Mouse (Mus musculus): Measurements from ENCODE around the gene Gna11.

Gna11 gene

GRCm38 (mm10) chr10:81542727-81543460 is 2.1 kb downstream of the Gna11 start:
- DNase-seq, result no peak

GRCm38 (mm10) chr10:81541803-81542202 is 3.2 kb downstream of the Gna11 start:
- DNase-seq, result no peak

GRCm38 (mm10) chr10:81541363-81541762 is 3.6 kb downstream of the Gna11 start:
- no peak for DNase-seq

- DNase-seq, result no peak
These were observed 6.5 kb downstream of the Gna11 start for GRCm38 (mm10) chr10:81538321-81539048.

- no peak for DNase-seq
These were observed 7.6 kb downstream of the Gna11 start for GRCm38 (mm10) chr10:81537429-81537828.

GRCm38 (mm10) chr10:81536734-81537133 is 8.3 kb downstream of the Gna11 start:
- DNase-seq, result no peak

- no peak for DNase-seq
These were observed 10.2 kb downstream of the Gna11 start for GRCm38 (mm10) chr10:81534826-81535225.

- DNase-seq, result peak; percentile 78 to 92
These were observed 18.2 kb downstream of the Gna11 start for GRCm38 (mm10) chr10:81526779-81527178.

- no peak for DNase-seq
These were observed 19.8 kb downstream of the Gna11 start for GRCm38 (mm10) chr10:81525017-81525694.

GRCm38 (mm10) chr10:81524051-81524605 is 20.9 kb downstream of the Gna11 start, which contains the start of gene Gna15:
TSS of gene Gna15 (minus strand) at chr10:81524225.
- DNase-seq, result peak in 1 of 2 experiments; percentile 40

- peak in 1 of 2 experiments; percentile 39 for DNase-seq
These were observed 21.4 kb downstream of the Gna11 start for GRCm38 (mm10) chr10:81523570-81523969.

- no peak for DNase-seq
These were observed 21.8 kb downstream of the Gna11 start for GRCm38 (mm10) chr10:81523142-81523541.

- DNase-seq, result no peak
These were observed 25.0 kb downstream of the Gna11 start for GRCm38 (mm10) chr10:81519978-81520365.

- no peak for DNase-seq
These were observed 25.6 kb downstream of the Gna11 start for GRCm38 (mm10) chr10:81519227-81519977.

GRCm38 (mm10) chr10:81518546-81518945 is 26.4 kb downstream of the Gna11 start:
- peak; percentile 68 to 81 for DNase-seq

GRCm38 (mm10) chr10:81517227-81517626 is 27.8 kb downstream of the Gna11 start:
- DNase-seq, result peak; percentile 59 to 62

GRCm38 (mm10) chr10:81513798-81514197 is 31.2 kb downstream of the Gna11 start:
- no peak for DNase-seq

GRCm38 (mm10) chr10:81510246-81510810 is 34.7 kb downstream of the Gna11 start:
- no peak for DNase-seq

GRCm38 (mm10) chr10:81507691-81508489 is 37.1 kb downstream of the Gna11 start:
- no peak for DNase-seq

GRCm38 (mm10) chr10:81507095-81507494 is 37.9 kb downstream of the Gna11 start:
- no peak for DNase-seq

GRCm38 (mm10) chr10:81505016-81505664 is 39.9 kb downstream of the Gna11 start:
- no peak for DNase-seq
